Mouse (Mus musculus): Measurements from ENCODE around the gene Josd2.

Gene Josd2

DNA sequence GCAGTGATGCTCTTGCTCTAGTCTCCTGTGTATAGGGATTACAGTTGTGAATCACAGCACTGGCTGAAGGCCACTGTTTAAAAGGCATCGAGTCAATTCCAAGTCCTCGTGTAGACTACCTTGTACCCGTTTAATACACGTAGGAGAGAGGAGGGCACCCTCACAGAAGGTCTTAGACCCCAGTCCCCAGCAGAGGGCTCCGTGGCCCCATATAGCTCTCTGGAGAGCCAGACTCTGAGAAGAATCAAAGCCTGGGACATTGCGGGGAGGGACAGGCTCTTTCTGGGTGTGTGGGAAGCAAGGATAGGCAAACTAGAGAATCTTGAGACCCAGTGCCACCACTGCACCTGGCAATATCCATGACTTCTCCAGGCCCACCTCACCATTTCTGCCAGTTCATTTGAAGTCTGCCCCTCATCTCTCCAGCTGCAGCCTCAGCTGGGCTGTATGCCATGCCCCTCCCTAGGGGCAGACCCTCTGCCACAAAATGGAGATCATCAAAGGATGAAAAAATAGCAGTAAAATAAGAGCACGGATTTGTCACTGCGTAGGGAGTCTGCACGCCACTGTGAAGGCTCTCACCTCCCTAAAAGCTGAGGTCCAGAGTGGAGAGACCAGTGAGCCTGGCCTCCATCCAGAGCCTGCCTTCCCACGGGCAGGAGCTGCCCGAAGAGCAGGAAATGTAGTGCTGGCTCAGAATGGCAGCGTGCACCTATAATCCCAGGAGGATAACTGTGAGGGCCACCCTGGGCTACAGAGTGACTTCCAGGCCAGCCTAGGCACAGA is 21.5 kb upstream of the Josd2 start:
- DNase-seq (ENCODE audit: low spot score in 2 of 2) = no peak

DNA sequence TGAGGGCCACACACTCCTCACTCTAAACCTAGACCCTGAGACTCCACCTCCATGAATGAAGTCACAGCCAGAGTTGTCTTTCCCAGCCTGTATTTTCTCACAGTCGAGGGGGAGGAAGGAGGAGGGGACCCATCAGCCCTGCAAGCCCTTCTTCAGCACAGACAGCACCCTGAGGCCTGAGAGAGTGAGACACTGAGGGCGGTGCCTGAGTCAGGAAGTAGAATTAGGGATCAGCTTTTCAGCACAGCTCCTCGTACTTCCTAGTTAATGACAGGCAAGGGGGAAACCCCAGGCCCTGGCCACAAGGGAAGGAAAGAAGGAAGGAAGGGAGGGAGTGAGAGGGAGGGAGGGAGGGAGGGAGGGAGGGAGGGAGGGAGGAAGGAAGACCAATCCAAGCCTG is 14.5 kb upstream of the Josd2 start:
- DNase-seq (ENCODE audit: low spot score in 2 of 2) = no peak

DNA sequence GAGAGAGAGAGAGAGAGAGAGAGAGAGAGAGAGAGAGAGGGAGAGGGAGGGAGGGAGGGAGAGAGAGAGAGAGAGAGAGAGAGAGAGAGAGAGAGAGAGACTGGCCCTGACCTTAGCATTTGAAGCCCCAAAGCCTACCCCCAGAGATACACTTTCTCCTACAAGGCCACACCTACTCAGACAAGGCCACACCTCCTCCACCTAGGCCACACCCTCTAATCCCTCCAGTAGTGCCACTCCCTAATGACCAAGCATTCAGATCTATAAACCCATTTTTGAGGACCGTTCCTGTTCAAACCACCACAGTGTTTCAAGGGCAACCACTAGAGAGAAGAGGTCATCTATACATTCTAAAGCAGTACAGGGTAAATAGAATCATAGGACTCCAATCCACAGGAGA is 11.5 kb upstream of the Josd2 start:
- DNase-seq (ENCODE audit: low spot score in 2 of 2) = peak in 1 of 2 experiments; percentile 0

DNA sequence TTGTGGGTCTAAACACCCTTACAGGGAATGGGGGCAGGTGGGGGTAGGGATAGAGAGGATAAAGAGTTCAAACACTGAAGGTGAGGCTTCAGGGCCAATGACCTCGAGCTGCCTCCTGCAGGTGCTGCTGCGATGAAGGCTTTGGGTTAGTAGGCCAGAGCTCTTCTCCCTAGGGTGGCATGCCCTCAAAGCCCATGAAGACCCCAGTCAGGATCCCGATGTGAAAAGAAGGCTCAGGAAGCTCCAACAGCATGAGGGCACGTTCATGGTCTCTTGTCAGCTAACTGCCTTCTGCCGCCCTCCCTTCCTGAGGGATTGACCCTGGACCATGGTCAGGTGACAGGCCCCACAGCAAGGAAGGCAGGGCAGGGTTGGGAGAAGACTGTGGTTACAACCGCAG is 7.7 kb upstream of the Josd2 start:
- no peak for DNase-seq (ENCODE audit: low spot score in 2 of 2)

DNA sequence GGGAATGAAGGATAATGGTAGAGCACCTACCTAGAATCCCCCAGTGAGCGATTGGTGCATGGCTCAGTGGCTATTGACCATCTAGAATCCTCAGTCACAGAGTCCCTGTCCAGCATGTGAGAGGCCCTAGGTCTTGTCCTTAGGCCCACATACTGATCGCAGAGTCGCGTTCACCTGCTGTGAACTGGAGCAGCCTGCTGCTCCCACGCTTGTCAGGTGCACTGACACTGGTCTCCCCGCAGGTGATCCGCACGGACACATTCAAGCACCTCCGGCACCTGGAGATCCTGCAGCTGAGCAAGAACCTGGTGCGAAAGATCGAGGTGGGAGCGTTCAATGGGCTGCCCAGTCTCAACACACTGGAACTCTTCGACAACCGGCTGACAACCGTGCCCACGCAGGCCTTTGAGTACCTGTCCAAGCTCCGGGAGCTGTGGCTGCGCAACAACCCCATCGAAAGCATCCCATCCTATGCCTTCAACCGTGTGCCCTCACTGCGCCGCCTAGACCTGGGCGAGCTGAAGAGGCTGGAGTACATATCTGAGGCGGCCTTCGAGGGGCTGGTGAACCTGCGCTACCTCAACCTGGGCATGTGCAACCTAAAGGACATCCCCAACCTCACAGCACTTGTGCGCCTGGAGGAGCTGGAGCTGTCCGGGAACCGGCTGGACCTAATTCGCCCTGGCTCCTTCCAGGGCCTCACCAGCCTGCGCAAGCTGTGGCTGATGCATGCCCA is 6.8 kb upstream of the Josd2 start:
- no peak for DNase-seq (ENCODE audit: low spot score in 2 of 2)

DNA sequence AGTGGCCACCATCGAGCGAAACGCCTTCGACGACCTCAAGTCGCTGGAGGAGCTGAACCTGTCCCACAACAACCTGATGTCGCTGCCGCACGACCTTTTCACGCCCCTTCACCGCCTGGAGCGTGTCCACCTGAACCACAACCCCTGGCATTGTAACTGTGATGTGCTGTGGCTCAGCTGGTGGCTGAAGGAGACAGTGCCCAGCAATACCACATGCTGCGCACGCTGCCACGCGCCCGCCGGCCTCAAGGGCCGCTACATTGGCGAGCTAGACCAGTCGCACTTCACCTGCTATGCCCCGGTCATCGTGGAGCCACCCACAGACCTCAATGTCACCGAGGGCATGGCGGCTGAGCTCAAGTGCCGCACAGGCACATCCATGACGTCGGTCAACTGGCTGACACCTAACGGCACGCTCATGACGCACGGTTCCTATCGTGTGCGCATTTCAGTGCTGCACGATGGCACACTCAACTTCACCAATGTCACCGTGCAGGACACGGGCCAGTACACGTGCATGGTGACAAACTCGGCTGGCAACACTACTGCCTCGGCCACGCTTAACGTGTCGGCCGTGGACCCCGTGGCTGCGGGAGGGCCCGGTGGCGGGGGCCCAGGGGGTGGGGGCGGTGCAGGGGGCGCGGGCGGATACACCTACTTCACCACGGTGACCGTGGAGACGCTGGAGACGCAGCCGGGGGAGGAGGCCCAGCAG is 6.1 kb upstream of the Josd2 start:
- no peak for DNase-seq (ENCODE audit: low spot score in 2 of 2)

DNA sequence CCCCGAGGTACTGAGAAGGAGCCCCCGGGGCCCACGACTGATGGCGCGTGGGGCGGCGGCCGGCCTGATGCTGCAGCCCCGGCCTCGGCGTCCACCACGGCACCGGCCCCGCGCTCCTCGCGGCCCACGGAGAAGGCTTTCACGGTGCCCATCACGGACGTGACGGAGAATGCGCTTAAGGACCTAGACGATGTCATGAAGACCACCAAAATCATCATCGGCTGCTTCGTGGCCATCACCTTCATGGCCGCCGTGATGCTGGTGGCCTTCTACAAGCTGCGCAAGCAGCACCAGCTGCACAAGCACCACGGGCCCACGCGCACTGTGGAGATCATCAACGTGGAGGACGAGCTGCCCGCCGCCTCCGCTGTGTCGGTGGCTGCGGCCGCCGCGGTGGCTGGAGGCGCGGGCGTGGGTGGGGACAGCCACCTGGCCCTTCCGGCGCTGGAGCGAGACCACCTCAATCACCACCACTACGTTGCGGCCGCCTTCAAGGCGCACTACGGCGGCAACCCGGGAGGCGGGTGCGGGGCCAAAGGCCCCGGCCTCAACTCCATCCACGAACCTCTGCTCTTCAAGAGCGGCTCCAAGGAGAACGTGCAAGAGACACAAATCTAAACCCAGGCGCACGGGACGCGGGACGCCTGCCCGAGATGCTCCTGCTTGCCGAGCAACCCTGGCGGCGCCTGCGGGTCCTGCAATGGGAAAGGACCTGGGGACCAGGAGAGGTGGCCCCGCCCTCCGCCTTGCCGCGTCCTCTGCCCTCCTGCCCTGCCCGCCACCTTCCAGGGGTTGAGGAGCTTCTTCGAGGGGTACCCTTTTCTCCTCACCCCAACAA is 5.3 kb upstream of the Josd2 start:
- DNase-seq (ENCODE audit: low spot score in 2 of 2) = no peak

DNA sequence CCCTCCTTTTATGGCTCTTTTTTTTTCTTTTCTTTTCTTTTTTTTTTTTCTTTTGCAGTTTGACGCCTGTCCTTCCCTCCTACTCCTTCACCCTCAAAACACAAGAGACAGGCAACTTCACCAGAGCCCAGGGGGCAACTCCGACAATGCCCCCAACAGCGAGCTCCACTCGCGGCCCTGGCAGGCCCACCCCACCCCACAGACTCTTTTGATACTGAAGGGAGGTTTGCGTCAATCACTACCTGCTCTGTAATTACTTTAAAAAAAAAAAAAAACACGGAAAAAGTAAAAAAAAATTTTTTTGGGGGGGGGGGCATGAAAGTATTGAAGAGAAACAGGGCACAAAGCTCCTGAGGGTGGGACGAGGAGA is 4.7 kb upstream of the Josd2 start:
- no peak for DNase-seq (ENCODE audit: low spot score in 2 of 2)

DNA sequence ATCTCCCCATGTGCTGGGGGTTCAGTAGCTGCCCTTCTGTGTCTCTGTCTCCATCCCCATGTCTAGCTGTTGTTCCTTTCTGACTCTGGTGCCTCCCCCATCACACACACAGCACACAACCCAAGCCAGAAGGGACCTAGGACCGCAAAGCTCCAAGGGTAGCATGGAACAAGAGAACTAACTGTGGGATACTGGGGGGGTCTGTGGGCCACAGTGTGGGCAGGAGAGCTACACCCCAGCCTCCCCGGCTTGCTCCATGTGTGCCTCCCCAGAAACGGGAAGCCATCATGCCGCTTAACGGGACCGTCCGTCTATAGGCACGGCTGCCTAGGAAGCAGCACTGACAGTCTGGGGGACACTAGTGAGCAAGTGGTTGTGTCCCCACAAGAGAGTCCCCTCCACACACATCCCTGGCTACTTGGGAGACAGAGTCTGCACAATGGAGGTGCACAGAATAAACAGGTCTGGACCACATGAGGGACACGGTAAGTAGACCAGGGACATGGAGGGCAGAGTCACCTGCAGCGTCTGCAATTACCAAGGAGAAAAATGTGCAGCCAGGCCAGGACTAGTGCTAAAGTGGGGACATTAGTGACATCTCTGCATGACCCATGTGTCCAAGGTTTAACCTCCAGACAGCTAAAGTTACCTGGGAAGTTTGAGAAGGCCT is 4.1 kb upstream of the Josd2 start:
- no peak for DNase-seq (ENCODE audit: low spot score in 2 of 2)

DNA sequence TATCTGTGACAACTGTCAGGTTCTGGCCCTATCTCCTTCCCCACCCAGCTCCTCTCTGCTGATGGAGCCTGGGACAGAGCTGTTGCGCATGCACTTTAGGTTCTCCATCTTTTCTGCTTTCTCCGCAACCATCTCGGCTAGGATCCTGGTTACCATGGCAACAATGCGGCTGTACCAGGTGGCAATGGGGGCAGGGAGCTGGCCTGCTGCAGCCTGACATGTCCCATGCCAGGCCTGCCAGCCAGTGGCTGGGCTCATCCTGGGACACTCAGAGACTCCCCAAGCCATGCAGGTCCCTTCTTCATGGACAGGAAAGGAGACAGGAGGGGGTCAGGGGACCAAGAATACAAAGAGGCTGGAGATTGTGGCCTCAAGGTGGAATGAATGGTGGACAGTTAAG is 3.3 kb upstream of the Josd2 start:
- peak in 1 of 2 experiments; percentile 63 for DNase-seq (ENCODE audit: low spot score in 2 of 2)

DNA sequence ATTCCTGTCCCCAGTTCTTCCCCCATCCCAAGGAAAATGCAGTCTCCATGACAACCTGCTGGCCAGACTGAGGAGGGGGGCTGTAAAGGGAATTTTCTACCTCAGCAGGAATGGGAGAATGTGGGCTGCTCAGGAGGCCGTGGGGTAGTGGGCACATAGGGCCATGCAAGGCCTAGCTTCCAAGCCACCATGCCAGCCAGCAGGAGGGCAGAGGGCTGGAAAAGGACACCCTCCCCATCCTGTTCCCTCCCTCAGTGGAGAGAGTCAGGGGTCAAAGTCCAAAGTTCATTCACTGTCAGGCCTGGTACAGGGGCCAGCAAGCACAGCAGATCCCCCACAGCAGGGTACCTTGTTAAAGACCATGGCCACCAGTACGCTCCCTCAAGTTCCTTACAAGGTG is 2.7 kb upstream of the Josd2 start, which contains the start of gene Aspdh:
TSS of gene Aspdh (plus strand) at position 281 of the 400 bp plus-strand sequence.
- DNase-seq (ENCODE audit: low spot score in 2 of 2) = no peak

DNA sequence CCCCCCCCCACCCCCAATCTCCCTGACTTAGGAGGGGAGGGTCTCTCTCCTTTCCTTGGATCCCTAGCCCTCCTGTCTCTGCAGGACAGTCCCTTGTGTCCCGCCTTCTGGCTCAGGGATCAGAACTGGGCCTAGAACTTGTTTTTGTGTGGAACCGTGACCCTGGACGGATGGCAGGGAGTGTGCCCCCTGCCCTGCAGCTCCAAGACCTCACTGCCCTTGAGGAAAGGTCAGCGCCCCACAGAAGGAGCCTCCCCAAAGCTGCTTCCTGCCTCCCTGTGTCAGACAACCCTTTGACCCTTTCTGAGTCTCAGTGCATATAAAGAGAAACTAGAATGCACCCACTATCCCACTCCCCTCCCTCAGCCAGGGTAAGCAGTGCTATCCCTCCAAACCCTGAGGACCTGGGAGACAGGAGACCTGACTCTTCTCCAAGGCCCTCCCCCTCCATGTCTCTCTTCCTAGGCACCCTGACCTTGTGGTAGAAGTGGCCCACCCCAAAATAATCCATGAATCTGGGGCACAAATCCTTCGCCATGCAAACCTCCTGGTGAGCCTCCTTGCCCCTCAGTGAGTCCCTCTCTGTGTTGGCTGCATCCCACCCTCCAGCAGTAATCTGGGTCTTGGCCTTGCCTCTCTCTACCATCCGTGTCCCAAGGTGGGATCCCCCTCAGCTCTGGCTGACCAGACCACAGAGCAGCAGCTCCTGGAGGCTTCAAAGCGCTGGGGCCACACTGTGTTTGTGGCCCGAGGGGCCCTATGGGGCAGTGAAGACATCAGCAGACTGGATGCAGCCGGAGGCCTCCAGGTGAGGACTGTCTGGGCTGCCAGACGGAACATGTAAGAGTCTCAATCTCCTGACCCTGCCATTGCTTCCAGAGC is 1.5 kb upstream of the Josd2 start:
- peak in 1 of 2 experiments; percentile 9 for DNase-seq (ENCODE audit: low spot score in 2 of 2)

DNA sequence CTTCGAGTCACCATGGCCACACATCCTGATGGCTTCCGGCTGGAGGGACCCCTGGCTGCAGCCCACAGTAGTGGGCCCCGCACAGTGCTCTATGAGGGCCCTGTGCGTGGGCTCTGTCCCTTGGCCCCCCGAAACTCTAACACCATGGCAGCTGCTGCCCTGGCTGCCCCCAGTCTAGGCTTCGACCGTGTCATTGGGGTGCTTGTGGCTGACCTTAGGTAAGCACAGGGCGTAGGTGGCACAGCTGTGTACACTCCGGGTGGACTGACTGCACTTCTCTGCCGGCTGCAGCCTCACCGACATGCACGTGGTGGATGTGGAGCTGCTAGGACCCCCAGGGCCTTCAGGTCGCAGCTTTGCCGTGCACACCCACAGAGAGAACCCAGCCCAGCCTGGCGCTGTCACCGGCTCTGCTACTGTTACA is 880 bp upstream of the Josd2 start:
- DNase-seq (ENCODE audit: low spot score in 2 of 2) = peak in 1 of 2 experiments; percentile 13

DNA sequence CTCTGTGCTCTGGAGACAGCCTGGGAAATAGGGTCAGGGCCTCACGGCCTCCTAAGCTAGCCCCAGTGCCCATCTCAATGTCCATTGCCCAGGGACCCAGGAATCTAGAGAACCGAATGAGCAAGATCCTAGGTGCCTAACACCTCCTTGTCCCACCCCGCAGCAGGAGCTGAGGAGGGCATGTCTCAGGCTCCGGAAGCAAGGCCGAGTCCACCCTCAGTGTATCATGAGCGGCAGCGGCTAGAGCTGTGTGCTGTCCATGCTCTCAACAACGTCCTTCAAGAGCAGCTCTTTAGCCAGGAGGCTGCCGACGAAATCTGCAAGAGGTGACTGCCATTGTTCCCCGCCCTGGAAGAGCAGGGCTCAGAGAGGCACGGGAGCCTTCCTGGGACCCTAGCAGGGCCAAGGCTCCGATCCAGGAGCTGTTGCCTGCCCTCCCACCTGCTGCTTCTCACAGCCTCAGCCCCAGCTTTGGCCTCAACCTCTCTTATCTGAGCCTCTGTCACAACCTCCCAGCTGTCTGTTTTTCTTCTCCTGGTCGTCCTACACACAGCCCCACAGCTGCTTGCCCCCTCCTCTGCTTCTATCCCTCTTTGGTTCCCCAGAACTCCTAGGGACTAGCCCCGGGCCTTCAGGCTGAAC is 985 bp downstream of the Josd2 start:
- peak in 1 of 2 experiments; percentile 20 for DNase-seq (ENCODE audit: low spot score in 2 of 2)

DNA sequence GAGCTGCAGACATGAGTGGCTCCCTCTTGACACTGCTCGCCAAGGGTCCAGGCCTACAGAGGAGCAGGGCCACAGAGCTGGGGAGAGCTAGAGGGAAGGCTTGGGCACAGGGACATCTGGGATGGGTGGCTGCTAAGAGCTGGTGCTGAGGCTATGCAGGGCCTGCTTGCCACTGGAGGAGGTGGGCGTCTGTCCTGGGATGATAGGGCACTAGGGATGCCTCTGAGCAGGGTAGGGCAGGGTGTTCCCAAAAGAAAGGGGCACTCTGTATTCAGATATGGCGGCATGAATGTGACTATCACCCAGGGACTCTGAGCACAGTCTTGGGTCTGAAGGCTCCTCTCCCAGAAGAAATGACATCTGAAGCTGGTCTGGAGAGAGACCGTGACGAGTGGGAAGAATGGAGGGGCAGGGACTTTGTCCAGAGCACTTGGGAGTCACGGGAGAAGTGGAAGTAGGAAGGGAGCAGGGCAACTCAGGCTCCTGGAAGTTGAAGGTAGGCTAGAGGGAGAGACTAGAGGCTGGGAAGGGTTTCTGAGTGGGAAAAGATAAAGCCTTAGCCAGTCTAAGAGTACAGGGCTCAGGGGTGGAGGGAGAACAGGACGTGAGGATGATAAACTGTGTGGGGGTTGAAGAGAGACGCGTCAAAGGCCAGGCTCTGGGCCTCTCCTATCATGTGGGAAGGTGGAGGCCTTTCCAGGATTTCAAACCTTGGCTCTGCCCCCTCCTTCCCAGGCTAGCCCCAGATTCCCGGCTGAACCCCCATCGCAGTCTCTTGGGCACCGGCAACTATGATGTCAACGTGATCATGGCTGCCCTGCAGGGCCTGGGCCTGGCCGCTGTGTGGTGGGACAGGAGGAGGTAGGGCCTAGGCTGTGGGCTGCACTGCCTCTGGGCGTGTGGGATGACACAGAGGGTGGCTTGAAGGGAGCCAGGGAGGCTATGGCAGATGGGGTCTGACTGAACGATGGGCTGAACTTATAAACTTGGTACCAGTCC is 2.2 kb downstream of the Josd2 start:
- no peak for DNase-seq (ENCODE audit: low spot score in 2 of 2)

DNA sequence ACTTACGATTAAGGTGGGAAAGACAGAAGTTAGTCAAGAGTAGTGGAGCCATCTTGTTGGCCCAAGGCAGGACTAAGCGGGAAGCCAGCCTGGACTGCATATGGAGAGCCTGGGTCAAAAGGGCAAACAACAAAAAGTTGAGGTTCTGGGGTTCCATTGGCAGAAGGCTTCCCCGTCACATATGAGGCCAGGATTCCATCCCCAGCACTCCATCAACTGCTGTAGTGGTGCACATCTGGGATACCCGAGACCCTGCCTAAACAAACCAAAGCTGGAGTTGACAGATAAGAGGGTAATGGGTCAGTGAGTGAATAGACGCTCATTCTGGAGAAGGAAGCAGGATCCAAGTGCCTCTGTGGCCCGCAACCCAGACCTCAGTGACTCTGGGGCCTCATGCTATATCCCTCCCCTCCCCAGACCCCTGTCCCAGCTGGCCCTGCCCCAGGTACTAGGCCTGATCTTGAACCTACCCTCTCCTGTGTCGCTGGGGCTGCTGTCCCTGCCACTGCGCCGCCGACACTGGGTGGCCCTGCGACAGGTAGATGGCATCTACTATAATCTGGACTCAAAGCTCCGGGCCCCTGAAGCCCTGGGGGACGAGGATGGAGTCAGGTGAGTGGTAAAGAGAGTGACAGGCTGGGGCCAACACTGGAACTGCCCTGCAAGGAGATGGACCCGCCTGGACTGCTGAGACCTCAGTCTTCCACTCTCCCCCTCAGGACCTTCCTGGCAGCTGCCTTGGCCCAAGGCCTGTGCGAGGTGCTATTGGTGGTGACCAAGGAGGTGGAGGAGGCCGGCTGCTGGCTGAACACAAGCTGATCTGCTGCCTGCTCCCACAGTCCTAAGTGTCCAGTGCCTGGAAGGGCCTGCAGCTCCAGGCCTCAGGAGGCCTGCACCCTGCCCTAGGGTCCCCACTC is 3.2 kb downstream of the Josd2 start:
- DNase-seq (ENCODE audit: low spot score in 2 of 2) = peak in 1 of 2 experiments; percentile 4

DNA sequence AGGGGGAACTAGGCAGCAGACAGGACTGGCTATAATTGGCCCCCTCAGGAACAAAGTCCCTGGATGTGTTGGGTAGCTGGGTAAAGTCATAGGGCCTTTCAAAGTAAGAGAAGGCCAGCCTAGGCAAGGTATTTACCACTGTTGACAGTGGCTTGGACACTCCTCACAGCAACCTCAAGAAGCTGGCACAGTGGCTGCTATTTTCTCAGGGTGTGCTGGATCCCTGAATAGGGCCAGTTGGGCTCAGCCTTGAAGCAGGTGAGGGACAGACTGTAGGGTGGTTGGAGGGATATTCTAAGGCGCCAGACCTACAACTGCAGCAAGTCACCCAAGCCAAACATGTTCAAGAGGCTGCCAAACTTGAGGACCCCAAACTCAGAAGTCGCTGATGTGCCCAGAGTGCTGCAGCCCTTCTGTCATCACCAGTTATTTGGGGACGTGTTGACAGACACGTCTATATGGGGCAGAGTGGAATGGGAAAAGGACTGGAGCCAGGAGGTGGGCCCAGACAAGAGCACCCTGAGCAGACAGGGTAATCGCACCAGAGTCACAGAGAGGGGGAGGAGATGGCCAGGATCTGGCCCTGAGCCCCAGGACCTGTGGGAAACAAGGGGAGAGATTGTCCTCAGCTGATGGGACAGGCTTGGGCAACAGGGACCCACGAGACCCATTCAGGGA is 4.2 kb downstream of the Josd2 start:
- DNase-seq (ENCODE audit: low spot score in 2 of 2) = peak in 1 of 2 experiments; percentile 4
